Mouse (Mus musculus): ENCODE data around the gene Cdh23. TPM values are rescaled to one million over a fixed set of nuclear protein-coding genes. Genes with fewer than 3 reads are reported as not detected.

Gene Cdh23
- polyA plus RNA-seq, 1 experiment from 2014 or later = 0.26 TPM

GRCm38 (mm10) chr10:60405460-60406177, 290.7 kb downstream of the Cdh23 start:
- Histone ChIP-seq H3K9ac (ENCODE audit: low read depth, low read length) (no peak overlapping the region), H3K4me2 (replicated peaks; ENCODE audit: low read depth) (no peak overlapping the region), H3K4me1 (replicated peaks; ENCODE audit: control insufficient read depth, insufficient read depth, low read length) (no peaks in the 10 kb centered on the region), H3K27me3 (replicated peaks; ENCODE audit: control insufficient read depth, insufficient read depth, low read length) (no peaks in the 10 kb centered on the region), H3K4me3 (ENCODE audit: low read depth, low read length) (no peak overlapping the region), H3K27ac (ENCODE audit: low read depth, low read length) (no peak overlapping the region), H3K9me3 (ENCODE audit: control insufficient read depth) (no peaks in the 10 kb centered on the region), H3K36me3 (ENCODE audit: control insufficient read depth, insufficient read depth) (no peaks in the 10 kb centered on the region)
- WGBS = 47% methylated on average over 7 of the region's 7 CpGs
- ATAC-seq = no peak
- no peak for TF ChIP-seq CTCF (IDR thresholded peaks at IDR 0.05; ENCODE audit: low read depth)

- WGBS = 76% methylated on average over 11 of the region's 11 CpGs
- H3K4me3 ChIP-seq (ENCODE audit: low read depth, low read length) = no peak overlapping the region
- ATAC-seq = no peak
- no peak for TF ChIP-seq CTCF (IDR thresholded peaks at IDR 0.05; ENCODE audit: low read depth)
- H3K36me3 ChIP-seq (ENCODE audit: control insufficient read depth, insufficient read depth) = no peaks in the 10 kb centered on the region
- H3K4me2 ChIP-seq (replicated peaks; ENCODE audit: low read depth) = no peak overlapping the region
- no peaks in the 10 kb centered on the region for H3K4me1 ChIP-seq (replicated peaks; ENCODE audit: control insufficient read depth, insufficient read depth, low read length)
- H3K9me3 ChIP-seq (ENCODE audit: control insufficient read depth) = no peaks in the 10 kb centered on the region
- H3K27me3 ChIP-seq (replicated peaks; ENCODE audit: control insufficient read depth, insufficient read depth, low read length) = no peaks in the 10 kb centered on the region
- no peak overlapping the region for H3K9ac ChIP-seq (ENCODE audit: low read depth, low read length)
- H3K27ac ChIP-seq (ENCODE audit: low read depth, low read length) = no peak overlapping the region
Measured at GRCm38 (mm10) chr10:60400507-60401295, 295.6 kb downstream of the Cdh23 start.

- Histone ChIP-seq H3K27me3 (replicated peaks; ENCODE audit: control insufficient read depth, insufficient read depth, low read length) (no peaks in the 10 kb centered on the region), H3K9ac (ENCODE audit: low read depth, low read length) (no peak within 1 kb of the TSS), H3K27ac (ENCODE audit: low read depth, low read length) (no peak within 1 kb of the TSS), H3K4me2 (replicated peaks; ENCODE audit: low read depth) (no peak within 1 kb of the TSS), H3K4me1 (replicated peaks; ENCODE audit: control insufficient read depth, insufficient read depth, low read length) (no peaks in the 10 kb centered on the region), H3K4me3 (ENCODE audit: low read depth, low read length) (no peak within 1 kb of the TSS), H3K36me3 (ENCODE audit: control insufficient read depth, insufficient read depth) (no peaks in the 10 kb centered on the region), H3K9me3 (ENCODE audit: control insufficient read depth) (no peaks in the 10 kb centered on the region)
- WGBS = 65% methylated on average over 7 of the region's 7 CpGs
- TF ChIP-seq CTCF (IDR thresholded peaks at IDR 0.05; ENCODE audit: low read depth) = no peak
- ATAC-seq = no peak
Measured at GRCm38 (mm10) chr10:60399449-60399848, 296.8 kb downstream of the Cdh23 start, which contains the start of gene Gm17455. Gene Gm17455 (plus strand): TSS chr10:60399726.

- no peaks in the 10 kb centered on the region for H3K27me3 ChIP-seq (replicated peaks; ENCODE audit: control insufficient read depth, insufficient read depth, low read length)
- H3K9ac ChIP-seq (ENCODE audit: low read depth, low read length) = no peak overlapping the region
- H3K4me2 ChIP-seq (replicated peaks; ENCODE audit: low read depth) = no peak overlapping the region
- no peaks in the 10 kb centered on the region for H3K4me1 ChIP-seq (replicated peaks; ENCODE audit: control insufficient read depth, insufficient read depth, low read length)
- no peak overlapping the region for H3K27ac ChIP-seq (ENCODE audit: low read depth, low read length)
- H3K4me3 ChIP-seq (ENCODE audit: low read depth, low read length) = no peak overlapping the region
- no peaks in the 10 kb centered on the region for H3K36me3 ChIP-seq (ENCODE audit: control insufficient read depth, insufficient read depth)
- 87% methylated on average over 10 of the region's 10 CpGs for WGBS
- H3K9me3 ChIP-seq (ENCODE audit: control insufficient read depth) = no peaks in the 10 kb centered on the region
- peak; percentile 43 for TF ChIP-seq CTCF (IDR thresholded peaks at IDR 0.05; ENCODE audit: low read depth)
- ATAC-seq = no peak
Measured at GRCm38 (mm10) chr10:60398051-60398814, 298.1 kb downstream of the Cdh23 start.

- H3K27ac ChIP-seq (ENCODE audit: low read depth, low read length) = no peak overlapping the region
- WGBS = 78% methylated on average over 5 of the region's 5 CpGs
- H3K9me3 ChIP-seq (ENCODE audit: control insufficient read depth) = no peaks in the 10 kb centered on the region
- no peaks in the 10 kb centered on the region for H3K4me1 ChIP-seq (replicated peaks; ENCODE audit: control insufficient read depth, insufficient read depth, low read length)
- no peak overlapping the region for H3K4me2 ChIP-seq (replicated peaks; ENCODE audit: low read depth)
- no peak overlapping the region for H3K9ac ChIP-seq (ENCODE audit: low read depth, low read length)
- no peaks in the 10 kb centered on the region for H3K27me3 ChIP-seq (replicated peaks; ENCODE audit: control insufficient read depth, insufficient read depth, low read length)
- TF ChIP-seq CTCF (IDR thresholded peaks at IDR 0.05; ENCODE audit: low read depth) = no peak
- no peak for ATAC-seq
- H3K4me3 ChIP-seq (ENCODE audit: low read depth, low read length) = no peak overlapping the region
- H3K36me3 ChIP-seq (ENCODE audit: control insufficient read depth, insufficient read depth) = no peaks in the 10 kb centered on the region
Measured at GRCm38 (mm10) chr10:60395605-60396004, 300.7 kb downstream of the Cdh23 start.

- no peak for TF ChIP-seq CTCF (IDR thresholded peaks at IDR 0.05; ENCODE audit: low read depth)
- Histone ChIP-seq H3K27me3 (replicated peaks; ENCODE audit: control insufficient read depth, insufficient read depth, low read length) (no peaks in the 10 kb centered on the region), H3K9me3 (ENCODE audit: control insufficient read depth) (no peaks in the 10 kb centered on the region), H3K9ac (ENCODE audit: low read depth, low read length) (no peak overlapping the region), H3K4me3 (ENCODE audit: low read depth, low read length) (no peak overlapping the region), H3K4me2 (replicated peaks; ENCODE audit: low read depth) (no peak overlapping the region), H3K36me3 (ENCODE audit: control insufficient read depth, insufficient read depth) (no peaks in the 10 kb centered on the region), H3K27ac (ENCODE audit: low read depth, low read length) (no peak overlapping the region), H3K4me1 (replicated peaks; ENCODE audit: control insufficient read depth, insufficient read depth, low read length) (no peaks in the 10 kb centered on the region)
- WGBS = 66% methylated on average over 7 of the region's 7 CpGs
- no peak for ATAC-seq
Measured at GRCm38 (mm10) chr10:60394936-60395335, 301.4 kb downstream of the Cdh23 start.

Measured in intestine, postnatal 0 days (tissue).